Mouse (Mus musculus) liver, postnatal 0 days (tissue): ENCODE results near the gene Iba57.

Experiments used
- CTCF ChIP-seq: sonication (generic); IDR thresholded peaks from 2 replicates; pipeline ENCODE4 v1.5.1; 2016; ENCODE audit warnings: antibody characterized with exemption, low read depth
- EP300 ChIP-seq: IDR thresholded peaks from 2 replicates; pipeline ENCODE4 v1.6.1; 2016; ENCODE audit warnings: antibody characterized with exemption, low read depth, mild to moderate bottlenecking

- TF ChIP-seq EP300 (no peak), CTCF (no peak)
Measured at GRCm38 (mm10) chr11:59135904-59136452, 27.6 kb downstream of the Iba57 start, which contains the start of gene Obscn.
